Mouse (Mus musculus) bone marrow macrophage, adult 2 months (primary cell): ENCODE measurements around the gene Lhpp. TPM values are rescaled to one million over a fixed set of nuclear protein-coding genes. Genes with fewer than 3 reads are reported as not detected.
A peak's percentile ranks its signal among the peaks of the same experiment; 100 is the strongest.

Experiments used
- H3K27ac ChIP-seq: 2 replicates; pipeline ENCODE4 v1.5.1; 2012; ENCODE audit warnings: low read depth, low read length; ENCODE audit not compliant: insufficient read depth
- H3K4me1 ChIP-seq: 2 replicates; pipeline ENCODE4 v1.6.1; 2012; ENCODE audit warnings: low read length; ENCODE audit not compliant: control insufficient read depth, insufficient read depth
- H3K4me3 ChIP-seq: 2 replicates; pipeline ENCODE4 v1.5.1; 2012; ENCODE audit warnings: mild to moderate bottlenecking, low read length, moderate library complexity; ENCODE audit not compliant: insufficient read depth
- CTCF ChIP-seq: IDR thresholded peaks from 2 replicates; pipeline ENCODE4 v1.5.1; 2012; ENCODE audit warnings: low read depth, mild to moderate bottlenecking, low read length, moderate library complexity
- POLR2A ChIP-seq: IDR thresholded peaks from 2 replicates; pipeline ENCODE4 v1.6.1; 2012; ENCODE audit warnings: mild to moderate bottlenecking, low read depth, low read length, borderline replicate concordance
- polyA plus RNA-seq: library from polyadenylated mRNA; stranded (reverse); fragments of >200 nt; gene quantifications from 2 replicates; pipeline ENCODE4 v1.2.4, GENCODE M21; 2012; ENCODE audit not compliant: missing spikeins, insufficient read depth, insufficient read length

Gene Lhpp
- polyA plus RNA-seq, 1 experiment: 14.8 TPM

DNA sequence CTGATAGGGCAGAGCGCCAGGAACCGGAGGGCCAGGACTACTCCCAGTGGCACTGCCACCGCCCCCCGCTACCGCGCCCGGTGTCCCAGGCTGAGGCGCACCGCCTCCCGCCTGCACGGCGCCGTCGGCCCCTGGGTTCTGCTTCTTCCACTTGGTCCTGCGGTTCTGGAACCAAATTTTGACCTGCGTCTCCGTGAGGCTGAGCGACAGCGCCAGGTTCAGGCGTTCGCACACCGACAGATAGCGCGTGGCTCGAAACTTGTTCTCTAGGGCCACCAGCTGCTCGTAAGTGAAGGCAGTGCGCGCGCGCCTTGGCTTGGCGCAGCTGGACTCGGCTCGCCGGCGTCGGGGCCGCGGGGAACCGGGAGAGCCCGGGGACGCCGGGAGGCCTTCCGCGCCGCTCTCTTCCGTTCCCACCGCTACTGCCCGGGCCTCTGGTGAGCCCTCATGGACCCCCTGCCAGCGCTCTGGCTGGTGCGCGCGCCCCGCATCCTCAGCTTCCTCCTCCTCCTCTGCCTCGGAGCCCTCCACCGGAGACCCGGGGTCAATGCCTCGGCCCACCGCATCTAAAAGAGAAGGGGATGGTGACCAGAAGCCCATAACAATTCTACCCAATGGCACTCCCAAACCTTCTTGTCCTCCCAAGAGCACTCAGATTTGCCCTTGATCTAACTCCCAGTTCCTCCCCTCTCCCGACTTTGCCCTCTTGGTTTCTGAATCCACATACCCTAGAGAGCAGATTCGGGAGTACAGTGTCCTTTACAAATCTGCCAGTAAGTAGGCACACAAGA is 13.0 kb upstream of the Lhpp start:
- Histone ChIP-seq H3K4me1 (no peaks in the 10 kb centered on the region), H3K27ac (no peak overlapping the region), H3K4me3 (peak overlapping the region; percentile 54)
- TF ChIP-seq CTCF (no peak), POLR2A (no peak)

DNA sequence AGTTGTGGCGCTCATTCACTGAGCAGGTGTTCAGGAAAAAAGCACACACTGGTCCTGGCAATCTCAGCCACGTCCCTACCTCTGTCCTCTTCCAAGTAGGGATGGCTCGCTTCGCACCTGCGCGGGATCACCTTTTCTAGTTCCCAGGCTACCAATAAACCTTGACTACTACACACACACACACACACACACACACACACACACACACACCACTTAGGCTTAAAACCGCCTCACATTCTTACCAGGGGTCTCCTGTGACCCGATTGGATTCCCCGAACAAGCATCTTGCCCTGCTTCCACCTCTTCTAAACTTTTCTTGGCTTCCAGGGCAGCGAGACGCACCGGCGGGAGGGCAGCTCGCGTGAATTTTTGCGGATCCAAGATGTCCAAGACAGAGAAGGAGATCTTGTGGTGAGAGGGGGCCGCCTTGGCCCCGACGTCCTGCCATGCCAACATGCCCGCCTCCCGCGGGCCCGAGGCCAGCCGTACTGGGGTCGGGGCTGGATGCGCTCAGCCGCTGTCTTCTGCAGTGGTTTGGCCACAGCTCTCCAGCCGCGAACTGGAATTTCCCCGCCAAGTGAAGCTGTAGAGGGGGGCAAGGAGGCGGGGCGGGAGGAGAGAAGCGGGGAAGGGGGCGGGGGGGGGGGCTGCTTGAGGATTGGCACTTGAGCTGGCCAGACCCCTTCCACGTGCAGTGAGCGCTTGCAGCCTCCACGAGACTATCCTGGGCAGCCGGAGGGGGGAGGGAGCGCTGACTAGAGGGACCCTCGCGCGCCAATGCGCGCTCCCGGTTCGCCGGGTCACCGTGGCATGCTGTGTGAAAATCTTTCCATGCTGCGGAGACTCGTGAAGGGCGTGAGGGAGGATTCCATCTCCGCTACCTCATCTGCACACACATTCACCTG is 11.1 kb upstream of the Lhpp start, which contains the start of gene Nkx1-2:
Nkx1-2 (minus strand) TSS at position 567 of the 905 bp plus-strand sequence.
- H3K27ac ChIP-seq: no peak within 1 kb of the TSS
- no peaks in the 10 kb centered on the region for H3K4me1 ChIP-seq
- TF ChIP-seq CTCF: no peak
- TF ChIP-seq POLR2A: no peak
- peak within 1 kb of the TSS; percentile 22 for H3K4me3 ChIP-seq

DNA sequence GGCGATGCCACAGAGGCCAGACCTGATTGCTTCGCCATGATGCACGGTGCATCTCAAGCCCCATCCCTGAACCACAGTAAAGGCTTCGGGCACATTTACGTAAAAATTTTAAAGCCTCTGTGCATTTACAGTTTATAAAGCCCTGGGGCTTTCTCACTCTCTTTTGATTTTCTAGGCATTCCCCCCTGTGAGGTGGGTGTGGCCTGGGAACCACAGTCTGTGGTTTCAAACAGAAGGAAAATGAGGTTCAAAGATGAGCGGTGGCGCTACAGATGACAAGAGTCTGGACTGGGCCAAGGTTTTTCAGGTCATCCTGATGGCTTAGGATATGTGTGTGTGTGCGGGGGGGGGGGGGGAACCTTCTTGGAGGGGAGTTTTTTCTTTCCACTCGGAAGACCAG is 10.4 kb upstream of the Lhpp start:
- no peak overlapping the region for H3K27ac ChIP-seq
- TF ChIP-seq POLR2A (no peak), CTCF (no peak)
- peak overlapping the region; percentile 22 for H3K4me3 ChIP-seq
- no peaks in the 10 kb centered on the region for H3K4me1 ChIP-seq

GRCm38 (mm10) chr7:132600926-132601325 is 9.5 kb upstream of the Lhpp start:
- H3K4me1 ChIP-seq: no peaks in the 10 kb centered on the region
- no peak overlapping the region for H3K4me3 ChIP-seq
- TF ChIP-seq CTCF (no peak), POLR2A (no peak)
- H3K27ac ChIP-seq: no peak overlapping the region

- Histone ChIP-seq H3K27ac (no peak overlapping the region), H3K4me3 (no peak overlapping the region), H3K4me1 (no peaks in the 10 kb centered on the region)
- TF ChIP-seq CTCF (no peak), POLR2A (no peak)
These were observed 5.7 kb upstream of the Lhpp start for GRCm38 (mm10) chr7:132604720-132605119.

- Histone ChIP-seq H3K27ac (no peak overlapping the region), H3K4me3 (no peak overlapping the region), H3K4me1 (0 out of 2 replicates have a peak, but pooled peaks cover 4% of the 10 kb centered on the region)
- TF ChIP-seq POLR2A (no peak), CTCF (no peak)
These were observed 4.7 kb upstream of the Lhpp start for GRCm38 (mm10) chr7:132605689-132606088.

DNA sequence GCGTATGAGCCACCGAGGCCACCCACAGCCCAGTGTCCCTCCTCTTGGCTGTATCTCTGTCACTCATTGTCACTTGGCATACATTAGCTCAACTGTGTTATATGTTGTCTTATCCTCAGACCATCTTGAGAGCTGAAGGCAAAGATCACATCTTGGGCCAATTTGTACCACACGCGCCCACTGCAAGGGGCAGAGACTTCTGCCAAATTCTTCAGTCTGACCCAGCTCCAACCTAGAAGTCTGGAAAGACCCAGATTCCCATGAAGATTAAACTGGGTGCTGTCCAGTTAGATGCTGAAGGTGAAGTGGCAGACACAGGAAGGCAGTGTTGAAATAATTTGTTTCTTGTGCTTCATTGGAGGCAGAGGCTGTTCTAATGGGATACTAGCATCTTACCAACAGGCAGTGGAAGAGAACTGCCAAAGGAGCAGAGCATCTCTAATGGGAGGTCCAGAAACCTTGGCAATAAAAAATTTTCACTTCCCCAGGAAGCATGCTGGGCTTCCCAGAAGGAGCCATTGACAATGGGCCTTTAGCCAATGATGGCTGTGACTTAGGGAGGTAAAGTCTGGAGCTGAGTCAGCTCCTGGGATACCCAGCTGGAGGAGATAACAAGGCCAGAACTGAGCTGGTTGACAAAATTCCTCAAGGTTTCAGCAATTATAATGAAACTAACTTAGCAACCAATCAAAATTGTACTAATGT is 2.0 kb upstream of the Lhpp start:
- Histone ChIP-seq H3K27ac (no peak overlapping the region), H3K4me3 (no peak overlapping the region), H3K4me1 (peaks cover 4% of the 10 kb centered on the region; the same call in 1 of the 2 replicates)
- TF ChIP-seq POLR2A: no peak
- no peak for TF ChIP-seq CTCF

GRCm38 (mm10) chr7:132611530-132611929 is 1.1 kb downstream of the Lhpp start:
- H3K4me1 ChIP-seq: peaks cover 4% of the 10 kb centered on the region; the same call in 1 of the 2 replicates
- H3K4me3 ChIP-seq: no peak overlapping the region
- H3K27ac ChIP-seq: no peak overlapping the region
- TF ChIP-seq CTCF (no peak), POLR2A (no peak)

- Histone ChIP-seq H3K4me3 (no peak overlapping the region), H3K4me1 (peaks cover 4% of the 10 kb centered on the region), H3K27ac (no peak overlapping the region)
- no peak for TF ChIP-seq POLR2A
- no peak for TF ChIP-seq CTCF
These were observed 4.9 kb downstream of the Lhpp start for GRCm38 (mm10) chr7:132615346-132615745.
